Mouse (Mus musculus): ENCODE measurements at regions not wholly inside any gene's neighbourhood (a gene's known extent, or its start where the extent isn't known, plus 50 kb on each side); places are given as distances from the start of the nearest gene placed in this dataset.

- no peaks in the 10 kb centered on the region for H3K9me3 ChIP-seq (ENCODE audit: low read length)
- no peaks in the 10 kb centered on the region for H3K36me3 ChIP-seq (ENCODE audit: insufficient read depth, low read length)
- TF ChIP-seq POU5F1 (IDR thresholded peaks at IDR 0.05; ENCODE audit: borderline replicate concordance, low read length) (no peak), NANOG (IDR thresholded peaks at IDR 0.05; ENCODE audit: borderline replicate concordance, low read length) (no peak), CTCF (conservative IDR thresholded peaks at IDR 0.05; ENCODE audit: low read length) (no peak)
- no peak overlapping the region for H3K4me3 ChIP-seq (replicated peaks; ENCODE audit: low read length)
- H3K4me1 ChIP-seq (replicated peaks; ENCODE audit: low read depth, low read length) = no peaks in the 10 kb centered on the region
- peaks cover 8% of the 10 kb centered on the region; the same call in 1 of the 2 replicates for H3K27me3 ChIP-seq (ENCODE audit: insufficient read depth, low read length)
Observed at GRCm38 (mm10) chr13:59253667-59254558, 331.1 kb downstream of the Agtpbp1 start.

- no peaks in the 10 kb centered on the region for H3K9me3 ChIP-seq (ENCODE audit: low read length)
- no peak overlapping the region for H3K4me3 ChIP-seq (replicated peaks; ENCODE audit: low read length)
- TF ChIP-seq NANOG (IDR thresholded peaks at IDR 0.05; ENCODE audit: borderline replicate concordance, low read length) = no peak
- TF ChIP-seq CTCF (conservative IDR thresholded peaks at IDR 0.05; ENCODE audit: low read length) = no peak
- no peak for TF ChIP-seq POU5F1 (IDR thresholded peaks at IDR 0.05; ENCODE audit: borderline replicate concordance, low read length)
- no peaks in the 10 kb centered on the region for H3K4me1 ChIP-seq (replicated peaks; ENCODE audit: low read depth, low read length)
- no peaks in the 10 kb centered on the region for H3K36me3 ChIP-seq (ENCODE audit: insufficient read depth, low read length)
- H3K27me3 ChIP-seq (ENCODE audit: insufficient read depth, low read length) = peaks cover 8% of the 10 kb centered on the region; the same call in 1 of the 2 replicates
Observed at GRCm38 (mm10) chr13:59251252-59252006, 333.6 kb downstream of the Agtpbp1 start.

GRCm38 (mm10) chr13:59248411-59248810 is 336.6 kb downstream of the Agtpbp1 start:
- TF ChIP-seq CTCF (conservative IDR thresholded peaks at IDR 0.05; ENCODE audit: low read length) (no peak), NANOG (IDR thresholded peaks at IDR 0.05; ENCODE audit: borderline replicate concordance, low read length) (no peak), POU5F1 (IDR thresholded peaks at IDR 0.05; ENCODE audit: borderline replicate concordance, low read length) (no peak)
- Histone ChIP-seq H3K4me3 (replicated peaks; ENCODE audit: low read length) (no peak overlapping the region), H3K36me3 (ENCODE audit: insufficient read depth, low read length) (no peaks in the 10 kb centered on the region)

GRCm38 (mm10) chr13:59246984-59247537 is 338.0 kb downstream of the Agtpbp1 start:
- no peaks in the 10 kb centered on the region for H3K36me3 ChIP-seq (ENCODE audit: insufficient read depth, low read length)
- H3K27me3 ChIP-seq (ENCODE audit: insufficient read depth, low read length) = no peaks in the 10 kb centered on the region
- no peak overlapping the region for H3K4me3 ChIP-seq (replicated peaks; ENCODE audit: low read length)
- TF ChIP-seq NANOG (IDR thresholded peaks at IDR 0.05; ENCODE audit: borderline replicate concordance, low read length) = no peak
- no peaks in the 10 kb centered on the region for H3K4me1 ChIP-seq (replicated peaks; ENCODE audit: low read depth, low read length)
- H3K9me3 ChIP-seq (ENCODE audit: low read length) = no peaks in the 10 kb centered on the region

More at GRCm38 (mm10) chr13:59248411-59248810, 336.6 kb downstream of the Agtpbp1 start:
- Histone ChIP-seq H3K4me1 (replicated peaks; ENCODE audit: low read depth, low read length) (no peaks in the 10 kb centered on the region), H3K9me3 (ENCODE audit: low read length) (no peaks in the 10 kb centered on the region), H3K27me3 (ENCODE audit: insufficient read depth, low read length) (0 out of 2 replicates have a peak, but pooled peaks cover 4% of the 10 kb centered on the region)

GRCm38 (mm10) chr13:59246070-59246469 is 339.0 kb downstream of the Agtpbp1 start:
- Histone ChIP-seq H3K4me3 (replicated peaks; ENCODE audit: low read length) (no peak overlapping the region), H3K9me3 (ENCODE audit: low read length) (no peaks in the 10 kb centered on the region), H3K4me1 (replicated peaks; ENCODE audit: low read depth, low read length) (no peaks in the 10 kb centered on the region), H3K36me3 (ENCODE audit: insufficient read depth, low read length) (no peaks in the 10 kb centered on the region), H3K27me3 (ENCODE audit: insufficient read depth, low read length) (no peaks in the 10 kb centered on the region)
- TF ChIP-seq CTCF (conservative IDR thresholded peaks at IDR 0.05; ENCODE audit: low read length) (no peak), POU5F1 (IDR thresholded peaks at IDR 0.05; ENCODE audit: borderline replicate concordance, low read length) (no peak), NANOG (IDR thresholded peaks at IDR 0.05; ENCODE audit: borderline replicate concordance, low read length) (no peak)

GRCm38 (mm10) chr13:59244622-59245021 is 340.4 kb downstream of the Agtpbp1 start:
- H3K9me3 ChIP-seq (ENCODE audit: low read length) = no peaks in the 10 kb centered on the region
- no peaks in the 10 kb centered on the region for H3K4me1 ChIP-seq (replicated peaks; ENCODE audit: low read depth, low read length)
- no peak overlapping the region for H3K4me3 ChIP-seq (replicated peaks; ENCODE audit: low read length)
- TF ChIP-seq NANOG (IDR thresholded peaks at IDR 0.05; ENCODE audit: borderline replicate concordance, low read length) (no peak), CTCF (conservative IDR thresholded peaks at IDR 0.05; ENCODE audit: low read length) (no peak), POU5F1 (IDR thresholded peaks at IDR 0.05; ENCODE audit: borderline replicate concordance, low read length) (no peak)
- 0 out of 2 replicates have a peak, but pooled peaks cover 4% of the 10 kb centered on the region for H3K27me3 ChIP-seq (ENCODE audit: insufficient read depth, low read length)
- H3K36me3 ChIP-seq (ENCODE audit: insufficient read depth, low read length) = no peaks in the 10 kb centered on the region

- Histone ChIP-seq H3K36me3 (ENCODE audit: insufficient read depth, low read length) (no peaks in the 10 kb centered on the region), H3K4me3 (replicated peaks; ENCODE audit: low read length) (no peak overlapping the region), H3K4me1 (replicated peaks; ENCODE audit: low read depth, low read length) (no peaks in the 10 kb centered on the region), H3K9me3 (ENCODE audit: low read length) (no peaks in the 10 kb centered on the region), H3K27me3 (ENCODE audit: insufficient read depth, low read length) (0 out of 2 replicates have a peak, but pooled peaks cover 9% of the 10 kb centered on the region)
- no peak for TF ChIP-seq NANOG (IDR thresholded peaks at IDR 0.05; ENCODE audit: borderline replicate concordance, low read length)
- TF ChIP-seq CTCF (conservative IDR thresholded peaks at IDR 0.05; ENCODE audit: low read length) = no peak
- no peak for TF ChIP-seq POU5F1 (IDR thresholded peaks at IDR 0.05; ENCODE audit: borderline replicate concordance, low read length)
Observed at GRCm38 (mm10) chr13:59242671-59243070, 342.4 kb downstream of the Agtpbp1 start.

- H3K36me3 ChIP-seq (ENCODE audit: insufficient read depth, low read length) = no peaks in the 10 kb centered on the region
- H3K9me3 ChIP-seq (ENCODE audit: low read length) = no peaks in the 10 kb centered on the region
- 0 out of 2 replicates have a peak, but pooled peaks cover 9% of the 10 kb centered on the region for H3K27me3 ChIP-seq (ENCODE audit: insufficient read depth, low read length)
- H3K4me1 ChIP-seq (replicated peaks; ENCODE audit: low read depth, low read length) = peaks cover 9% of the 10 kb centered on the region; the same call in 1 of the 2 replicates
- no peak overlapping the region for H3K4me3 ChIP-seq (replicated peaks; ENCODE audit: low read length)
- TF ChIP-seq NANOG (IDR thresholded peaks at IDR 0.05; ENCODE audit: borderline replicate concordance, low read length) (no peak), CTCF (conservative IDR thresholded peaks at IDR 0.05; ENCODE audit: low read length) (no peak), POU5F1 (IDR thresholded peaks at IDR 0.05; ENCODE audit: borderline replicate concordance, low read length) (no peak)
Observed at GRCm38 (mm10) chr13:59238696-59239095, 346.3 kb downstream of the Agtpbp1 start.

Measured in E14TG2a.4 (cell line).